Mouse (Mus musculus): ENCODE results near the gene 4930451I11Rik.

GRCm38 (mm10) chr7:126800269-126801056 is 31.0 kb downstream of the 4930451I11Rik start:
- TF ChIP-seq CTCF (IDR thresholded peaks at IDR 0.05; ENCODE audit: borderline replicate concordance, extremely low read depth, insufficient read depth, insufficient read length) (no peak), POLR2A (IDR thresholded peaks at IDR 0.05; ENCODE audit: borderline replicate concordance, extremely low read depth, insufficient read depth, insufficient read length, poor library complexity, severe bottlenecking) (no peak)

All from brain, embryonic 14.5 days (tissue).